Mouse (Mus musculus): Measurements from ENCODE around the gene Kdf1.

DNA sequence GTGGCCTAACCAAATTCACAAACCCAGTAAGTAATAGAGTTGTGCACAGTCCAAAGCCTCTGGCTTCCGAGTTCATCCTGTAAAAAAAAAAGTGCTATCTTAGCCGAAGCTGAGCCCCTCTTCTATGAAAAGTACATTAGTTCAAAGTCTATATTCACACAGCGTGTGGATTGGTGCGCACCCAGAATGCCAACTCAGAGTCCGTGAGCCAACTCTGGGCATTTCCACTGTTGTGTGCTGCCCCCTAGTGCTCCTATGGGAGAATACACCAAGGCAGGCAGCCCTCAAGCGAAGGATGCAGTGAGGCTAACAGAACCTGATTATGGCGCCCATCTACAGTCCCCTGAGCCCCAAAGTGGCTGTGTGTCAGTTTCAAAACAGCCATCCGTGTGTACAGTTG, 5.8 kb upstream of the Kdf1 start:
- TF ChIP-seq CTCF (IDR thresholded peaks at IDR 0.05; ENCODE audit: borderline replicate concordance, insufficient read depth, low read length), result peak; percentile 87; the same call in 1 of the 2 replicates
- no peak for TF ChIP-seq POLR2A (IDR thresholded peaks at IDR 0.05; ENCODE audit: low read depth, low read length)

All from embryonic fibroblast, embryonic 13.5 days (primary cell).